Mouse (Mus musculus): ENCODE results near the gene B3gntl1.

Gene B3gntl1

GRCm38 (mm10) chr11:121672990-121673572 is at the start of gene B3gntl1:
Gene B3gntl1, minus strand, starts transcription at chr11:121673153.
- peak; percentile 98 for DNase-seq (ENCODE audit: low read depth, low spot score)

DNA sequence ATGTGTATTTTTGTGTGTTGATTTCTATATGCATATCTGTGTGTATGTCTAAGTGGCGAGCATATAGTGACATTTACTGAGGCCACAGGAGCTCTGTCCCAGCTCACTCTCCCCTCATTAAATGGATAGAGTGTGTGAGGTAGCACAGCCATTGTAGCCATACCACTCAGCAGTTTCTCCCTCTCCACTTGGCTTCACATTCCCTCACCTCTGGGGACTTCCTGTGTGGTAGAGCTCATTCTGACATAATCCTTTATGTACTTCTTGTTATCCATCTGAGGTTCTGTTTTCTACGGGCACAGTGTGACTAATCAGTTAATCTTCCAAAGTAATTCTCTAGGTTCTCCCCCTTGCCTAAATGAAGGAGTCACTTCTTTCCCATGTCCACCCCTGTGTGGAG is 49.5 kb upstream of the B3gntl1 start:
- DNase-seq (ENCODE audit: low read depth, low spot score): no peak

- DNase-seq (ENCODE audit: low read depth, low spot score): no peak
Observed at GRCm38 (mm10) chr11:121720752-121721151, 47.8 kb upstream of the B3gntl1 start.

DNA sequence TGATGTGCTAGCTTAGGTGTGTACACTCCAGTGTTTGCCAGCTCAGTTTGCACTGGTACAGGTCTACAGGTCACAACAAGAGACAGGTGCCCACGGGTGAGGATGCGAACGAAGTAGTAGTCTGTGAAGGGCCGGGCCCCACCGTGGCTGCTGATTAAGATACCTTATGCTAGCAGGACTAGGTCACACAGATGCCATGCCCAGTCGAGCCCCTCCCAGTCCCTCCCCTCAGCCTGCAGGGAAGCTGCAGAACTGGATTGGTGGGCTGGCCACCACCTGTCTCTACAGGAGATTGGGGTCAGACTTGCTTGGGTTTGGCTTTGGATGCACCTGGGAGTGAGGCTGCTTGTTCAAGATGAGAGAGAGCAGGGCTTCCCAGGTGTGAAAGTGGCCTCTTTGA is 44.8 kb upstream of the B3gntl1 start:
- no peak for DNase-seq (ENCODE audit: low read depth, low spot score)

DNA sequence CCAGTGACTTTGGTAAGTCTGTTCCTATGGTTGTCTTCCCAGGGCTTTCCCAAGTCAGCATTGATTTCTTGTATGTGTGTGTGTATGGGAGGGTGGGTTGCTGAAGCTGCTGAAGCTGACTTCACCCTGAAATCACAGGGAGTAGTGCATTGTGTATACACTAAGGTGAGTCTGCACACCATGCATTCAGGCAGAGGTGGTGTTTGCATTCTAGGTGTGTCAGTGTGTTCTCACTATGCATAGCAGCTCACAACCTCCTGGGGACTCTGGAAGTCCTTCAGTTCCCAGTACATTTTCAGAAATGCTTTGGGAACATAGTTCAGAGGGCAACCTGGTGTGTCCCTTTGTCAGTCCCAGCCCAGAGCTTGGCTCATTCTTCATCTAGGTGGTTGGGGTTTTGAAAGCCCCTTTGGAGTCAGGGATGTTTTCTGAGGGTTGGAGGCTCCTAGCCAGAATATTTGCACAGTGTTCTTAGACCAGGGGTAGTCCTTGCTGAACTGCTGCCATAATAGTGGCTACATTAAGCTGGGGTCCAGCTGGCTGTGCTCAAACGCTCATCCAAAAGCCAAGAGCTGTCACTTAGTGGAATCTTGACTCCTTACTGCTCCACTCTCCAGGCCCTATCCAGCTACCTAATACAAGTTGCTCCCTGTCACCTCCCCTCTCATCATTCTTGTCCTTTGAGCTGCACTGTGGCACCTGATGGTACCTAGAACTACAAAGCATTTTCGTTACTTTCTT is 42.0 kb upstream of the B3gntl1 start:
- no peak for DNase-seq (ENCODE audit: low read depth, low spot score)

GRCm38 (mm10) chr11:121713569-121713968 is 40.6 kb upstream of the B3gntl1 start:
- no peak for DNase-seq (ENCODE audit: low read depth, low spot score)

DNA sequence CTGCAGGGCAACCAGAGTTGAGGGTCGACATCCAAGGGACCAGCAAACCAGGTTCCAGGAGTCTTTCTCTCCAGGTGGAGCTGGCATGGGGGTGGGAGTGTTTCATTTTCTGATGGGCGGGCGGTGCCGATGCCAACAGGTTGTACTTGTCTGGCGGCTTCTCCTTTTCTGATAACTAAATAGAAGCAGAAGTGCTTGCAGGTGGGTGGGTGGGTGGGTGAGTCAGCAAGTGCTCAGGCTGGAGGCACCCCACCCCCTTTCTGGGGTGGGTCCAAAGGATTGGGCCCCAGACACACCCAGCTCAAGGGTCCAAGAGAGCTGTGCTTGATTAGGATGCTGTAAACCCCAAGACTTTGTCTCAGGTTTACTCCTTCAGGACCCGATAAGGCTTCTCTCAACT is 40.0 kb upstream of the B3gntl1 start:
- no peak for DNase-seq (ENCODE audit: low read depth, low spot score)

GRCm38 (mm10) chr11:121710245-121710644 is 37.3 kb upstream of the B3gntl1 start:
- no peak for DNase-seq (ENCODE audit: low read depth, low spot score)

DNA sequence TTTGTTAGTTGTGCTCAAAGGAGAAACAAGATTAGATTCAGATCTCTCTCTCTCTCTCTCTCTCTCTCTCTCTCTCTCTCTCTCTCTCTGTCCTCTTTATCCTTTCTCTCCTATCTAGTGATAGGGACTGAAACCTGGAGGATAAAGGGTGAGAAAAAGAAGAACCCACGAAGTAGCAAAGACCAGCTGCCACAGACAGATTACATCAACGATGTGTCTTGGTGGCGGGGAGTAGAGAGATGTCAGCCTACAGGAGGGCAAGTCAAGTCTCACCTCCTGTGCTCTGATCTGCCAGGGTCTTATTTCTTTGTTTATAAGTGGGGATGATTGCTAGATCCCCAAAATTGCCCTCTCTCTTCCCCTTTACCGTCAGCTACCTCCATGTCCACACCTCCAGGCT is 36.3 kb upstream of the B3gntl1 start:
- DNase-seq (ENCODE audit: low read depth, low spot score): no peak

DNA sequence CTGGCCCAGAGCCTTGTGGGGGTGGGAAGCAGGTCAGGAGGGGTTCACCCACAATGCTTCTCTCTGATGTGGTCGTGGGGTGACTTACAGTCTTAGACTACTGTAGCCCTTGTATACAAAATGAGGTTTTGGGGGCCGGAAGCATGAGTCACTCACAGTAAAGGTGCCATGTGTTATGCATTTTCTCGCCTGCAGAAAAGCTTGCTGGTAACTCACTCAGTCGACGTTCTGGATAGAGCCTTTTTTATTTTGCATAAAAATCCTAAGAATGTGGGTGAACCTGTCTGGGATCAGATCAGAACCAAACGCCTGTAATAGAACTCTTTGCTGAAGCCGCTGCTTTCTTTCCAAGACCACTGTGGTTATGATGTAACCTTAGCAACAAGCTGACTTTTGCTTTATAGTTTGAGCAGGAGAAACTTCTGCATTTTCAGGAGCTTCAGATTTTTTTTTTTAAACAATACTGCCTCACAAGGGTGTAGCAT is 33.6 kb upstream of the B3gntl1 start:
- no peak for DNase-seq (ENCODE audit: low read depth, low spot score)

GRCm38 (mm10) chr11:121703619-121704215 is 30.8 kb upstream of the B3gntl1 start:
- no peak for DNase-seq (ENCODE audit: low read depth, low spot score)

- no peak for DNase-seq (ENCODE audit: low read depth, low spot score)
Observed at GRCm38 (mm10) chr11:121702895-121703618, 30.1 kb upstream of the B3gntl1 start.

- peak; percentile 63 for DNase-seq (ENCODE audit: low read depth, low spot score)
Observed at GRCm38 (mm10) chr11:121702111-121702894, 29.4 kb upstream of the B3gntl1 start.

DNA sequence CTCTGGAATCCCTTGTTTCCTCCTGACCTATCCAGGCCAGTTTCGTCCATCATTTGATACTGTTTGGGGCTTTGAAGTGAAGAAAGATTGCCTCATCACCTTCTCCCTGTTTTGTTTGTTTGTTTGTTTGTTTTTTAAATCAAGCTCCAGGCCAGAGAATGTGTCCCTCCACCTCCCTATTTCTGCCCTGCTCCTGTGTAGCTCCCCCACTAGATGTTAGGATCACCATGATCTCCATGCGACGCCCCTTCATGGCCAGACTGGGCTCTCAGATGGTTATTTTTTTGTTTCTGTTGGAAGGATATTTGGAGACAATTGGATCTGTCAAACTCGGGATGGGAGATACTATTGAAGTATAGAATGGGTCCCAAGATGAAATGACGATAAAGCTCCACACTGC is 28.3 kb upstream of the B3gntl1 start, which contains the start of gene Metrnl:
Gene Metrnl (plus strand): TSS at position 301 of the 400 bp plus-strand sequence.
- DNase-seq (ENCODE audit: low read depth, low spot score): no peak

- DNase-seq (ENCODE audit: low read depth, low spot score): no peak
Observed at GRCm38 (mm10) chr11:121698381-121698955, 25.5 kb upstream of the B3gntl1 start.

GRCm38 (mm10) chr11:121697271-121697670 is 24.3 kb upstream of the B3gntl1 start:
- DNase-seq (ENCODE audit: low read depth, low spot score): no peak

DNA sequence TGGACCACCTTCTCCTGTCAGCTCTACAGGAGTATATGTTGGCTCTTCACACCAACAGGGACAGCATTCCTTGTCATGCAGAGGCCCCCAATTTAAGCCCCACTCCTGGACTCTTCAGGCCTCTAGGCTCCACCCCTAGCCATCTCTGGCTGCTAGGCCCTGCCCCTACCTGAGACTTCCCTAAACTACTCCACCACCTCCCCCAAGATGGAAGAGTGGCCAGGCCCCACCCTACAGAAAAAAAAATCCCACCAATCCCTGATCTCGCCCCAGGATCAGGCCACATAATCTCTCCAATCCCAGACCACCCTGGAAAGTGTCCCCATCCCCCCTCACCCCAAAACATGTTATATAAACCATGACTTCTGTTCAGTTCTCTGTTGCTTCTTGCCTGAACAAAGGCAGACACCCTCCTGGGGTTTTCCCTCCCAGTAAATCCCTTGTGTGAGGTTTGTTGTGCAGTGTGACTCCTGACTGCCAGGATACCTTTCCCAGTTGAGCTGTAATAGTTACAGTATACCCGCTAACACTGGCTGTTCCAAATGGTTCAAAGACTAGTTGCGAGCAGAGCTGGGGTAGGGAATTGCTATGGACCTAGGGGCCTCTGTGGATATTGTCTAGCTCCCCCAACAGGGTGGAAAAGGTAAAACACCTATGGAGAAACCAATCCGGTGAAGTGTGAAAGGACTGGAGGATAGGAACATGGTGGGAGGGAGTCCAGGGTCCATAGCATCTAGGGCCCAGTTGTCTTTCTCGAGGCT is 22.5 kb upstream of the B3gntl1 start:
- no peak for DNase-seq (ENCODE audit: low read depth, low spot score)

GRCm38 (mm10) chr11:121688024-121688423 is 15.1 kb upstream of the B3gntl1 start:
- DNase-seq (ENCODE audit: low read depth, low spot score): no peak

DNA sequence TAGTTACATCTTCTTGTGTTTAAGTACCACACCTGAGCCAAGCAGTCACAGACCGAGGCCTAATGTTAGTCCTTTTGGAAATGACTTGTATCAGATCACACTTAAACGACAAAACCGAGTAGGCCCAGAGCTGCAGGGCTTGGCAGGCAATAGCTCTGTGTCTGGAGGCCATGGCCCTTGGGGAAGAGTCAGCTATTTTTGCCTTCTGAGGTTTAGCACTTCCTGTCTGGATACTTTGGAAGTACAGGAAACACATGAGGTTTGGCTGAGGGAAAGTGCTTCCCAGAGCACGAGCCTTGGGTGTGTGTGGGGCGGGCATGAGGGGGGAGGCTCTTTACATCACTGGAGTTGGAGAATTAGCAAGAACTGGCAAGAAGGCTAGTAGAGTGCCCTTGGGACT is 13.7 kb upstream of the B3gntl1 start:
- DNase-seq (ENCODE audit: low read depth, low spot score): no peak

DNA sequence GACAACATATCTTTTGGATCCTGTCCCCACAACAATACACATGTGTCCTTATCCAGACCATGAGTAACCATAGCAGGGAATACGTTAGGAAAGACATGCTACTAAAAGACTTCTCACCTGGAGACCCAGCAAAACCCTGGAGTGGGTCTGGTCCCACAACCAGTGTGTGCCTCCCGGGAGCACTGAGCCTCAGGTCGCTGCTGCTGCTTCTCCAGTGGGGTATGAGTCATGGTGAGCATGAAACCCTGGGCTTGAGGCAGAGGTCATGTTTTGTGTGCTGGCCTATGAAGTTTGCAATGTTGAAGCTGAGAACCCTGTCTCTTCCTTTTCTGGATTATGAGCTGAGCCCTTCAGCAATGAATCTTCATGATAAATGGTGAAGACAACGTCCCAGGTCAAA is 13.1 kb upstream of the B3gntl1 start:
- no peak for DNase-seq (ENCODE audit: low read depth, low spot score)

All from embryo, embryonic 11.5 days (tissue).